Mouse (Mus musculus): ENCODE results near the gene Fars2.

Gene Fars2

DNA sequence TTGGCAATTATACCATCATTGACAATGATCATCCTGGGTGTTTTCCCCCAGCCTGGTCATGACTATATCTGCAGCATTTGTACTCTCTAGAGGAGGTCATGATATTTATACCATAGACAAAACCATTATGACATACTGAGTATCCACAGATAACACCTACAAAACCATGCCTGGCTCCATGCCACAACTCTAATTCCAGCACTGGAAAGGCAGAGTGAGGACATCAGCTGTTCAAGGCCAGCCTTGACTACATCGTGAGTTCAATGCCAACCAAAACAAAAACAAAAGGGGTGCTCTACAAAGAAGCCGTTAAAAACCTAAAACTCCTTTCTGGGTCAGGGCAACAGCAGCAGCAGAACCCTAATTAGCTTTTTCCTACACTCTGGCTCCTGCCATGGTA lies 392.9 kb downstream of the Fars2 start:
- no peak for DNase-seq (ENCODE audit: low read depth)

DNA sequence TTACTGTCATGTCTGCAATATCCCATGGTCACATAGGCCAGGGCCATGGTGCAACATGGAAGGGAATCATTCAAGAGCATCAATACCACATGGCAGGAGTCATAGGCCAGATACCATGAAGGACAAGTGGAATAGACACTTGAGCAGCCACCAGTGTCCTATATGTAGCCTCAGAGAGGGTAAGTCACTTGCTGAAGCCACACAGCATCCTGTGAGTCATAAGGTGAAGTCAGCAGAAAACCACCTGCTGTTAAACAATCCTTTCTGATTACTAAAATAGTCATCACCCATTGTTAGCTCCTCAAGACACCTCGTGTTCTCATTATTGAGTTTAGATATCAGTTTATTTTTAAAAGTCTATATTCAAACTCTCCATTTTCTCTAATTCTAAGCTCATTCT lies 395.9 kb downstream of the Fars2 start:
- no peak for DNase-seq (ENCODE audit: low read depth)

GRCm38 (mm10) chr13:36518144-36518571 lies 400.9 kb downstream of the Fars2 start:
- no peak for DNase-seq (ENCODE audit: low read depth)

- DNase-seq (ENCODE audit: low read depth), result no peak
Observed at GRCm38 (mm10) chr13:36527761-36528160, 410.5 kb downstream of the Fars2 start.

GRCm38 (mm10) chr13:36528223-36528895 lies 411.1 kb downstream of the Fars2 start:
- no peak for DNase-seq (ENCODE audit: low read depth)

GRCm38 (mm10) chr13:36529467-36530039 lies 412.3 kb downstream of the Fars2 start:
- no peak for DNase-seq (ENCODE audit: low read depth)

DNA sequence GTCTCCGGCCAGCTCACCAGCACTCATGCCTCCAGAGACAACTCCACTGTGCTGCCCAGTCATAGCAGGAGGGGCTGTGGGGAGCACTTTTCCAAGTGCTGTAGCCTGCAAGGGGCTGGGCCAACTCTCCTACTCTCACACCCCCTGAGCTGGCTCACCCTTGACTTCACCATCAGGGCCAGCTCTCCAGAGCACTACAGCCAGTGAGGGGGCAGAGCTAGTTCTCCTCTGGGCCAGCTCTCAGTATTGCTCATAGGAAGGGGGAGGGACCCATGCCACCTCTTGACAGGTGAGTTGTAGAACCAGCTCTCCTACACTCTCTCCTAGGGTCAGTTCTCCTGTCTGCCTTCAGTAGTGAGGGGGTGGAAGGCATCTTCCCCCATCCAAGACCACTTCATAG lies 413.6 kb downstream of the Fars2 start:
- DNase-seq (ENCODE audit: low read depth), result no peak

DNA sequence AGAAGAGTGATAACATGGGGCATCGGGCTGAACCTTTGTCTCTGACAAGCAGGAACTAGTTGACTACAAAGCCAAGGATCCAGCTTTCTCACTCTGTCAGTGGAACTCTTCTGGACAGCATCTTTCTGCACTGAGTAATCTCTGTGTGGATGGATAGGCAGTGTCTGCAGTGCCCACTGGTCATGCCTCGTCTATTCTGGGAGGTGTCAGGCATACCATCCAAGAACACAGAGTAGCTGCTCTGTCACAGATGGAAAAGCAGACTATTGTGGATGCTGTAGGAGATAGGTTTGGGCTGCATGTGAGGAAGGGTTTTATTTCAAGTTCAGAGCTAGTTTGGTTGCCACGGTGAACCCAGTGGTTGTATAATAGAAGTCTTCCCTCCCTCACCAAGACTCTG lies 414.7 kb downstream of the Fars2 start:
- DNase-seq (ENCODE audit: low read depth), result no peak

DNA sequence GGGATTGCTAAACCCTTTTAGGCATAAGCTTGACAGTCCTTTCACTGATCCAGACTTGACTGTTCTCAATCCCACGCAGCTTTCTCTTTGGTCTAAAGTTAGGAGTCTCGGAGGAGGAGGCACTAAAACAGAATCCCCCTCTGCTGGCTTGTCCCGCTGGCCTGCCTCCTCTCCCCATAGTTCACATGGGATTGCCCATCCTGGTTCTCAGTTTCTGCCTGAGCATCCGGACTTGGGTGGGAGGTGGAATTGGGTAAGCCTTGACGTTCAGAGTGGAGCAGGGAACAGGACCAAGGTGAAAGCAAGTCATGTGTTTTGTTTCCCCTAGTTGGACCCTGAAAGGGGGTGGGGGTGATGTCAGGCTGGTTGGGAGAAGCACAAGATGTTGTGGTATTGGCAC lies 415.9 kb downstream of the Fars2 start:
- no peak for DNase-seq (ENCODE audit: low read depth)

GRCm38 (mm10) chr13:36533518-36533917 lies 416.3 kb downstream of the Fars2 start:
- DNase-seq (ENCODE audit: low read depth), result no peak

DNA sequence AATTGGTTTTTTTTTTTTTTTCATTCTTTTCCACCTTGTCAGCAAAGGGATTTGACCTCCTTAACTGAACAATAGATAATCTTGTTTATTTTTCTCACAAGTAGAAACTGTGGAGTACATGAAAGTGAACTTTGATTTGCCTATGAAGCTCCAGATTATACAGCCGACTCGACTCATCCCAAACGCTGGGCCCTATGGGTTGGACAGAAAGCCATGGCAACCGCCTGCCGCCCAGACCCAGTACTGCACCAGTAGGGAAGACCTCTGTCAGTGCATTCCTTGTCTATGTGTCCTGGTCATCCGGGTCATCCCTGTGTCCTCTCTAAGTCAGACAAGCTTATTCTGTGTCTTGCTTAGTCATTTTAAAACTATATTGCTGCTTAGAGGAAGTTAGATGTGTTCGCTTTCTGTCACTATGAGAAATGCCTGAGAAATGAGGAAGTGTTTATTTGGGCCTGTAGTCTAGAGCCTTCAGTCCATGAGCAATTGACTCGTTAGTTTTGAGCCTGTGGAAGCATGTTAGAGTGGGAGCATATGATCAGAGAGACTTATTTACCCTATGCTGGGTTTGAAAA lies 416.8 kb downstream of the Fars2 start:
- no peak for DNase-seq (ENCODE audit: low read depth)

DNA sequence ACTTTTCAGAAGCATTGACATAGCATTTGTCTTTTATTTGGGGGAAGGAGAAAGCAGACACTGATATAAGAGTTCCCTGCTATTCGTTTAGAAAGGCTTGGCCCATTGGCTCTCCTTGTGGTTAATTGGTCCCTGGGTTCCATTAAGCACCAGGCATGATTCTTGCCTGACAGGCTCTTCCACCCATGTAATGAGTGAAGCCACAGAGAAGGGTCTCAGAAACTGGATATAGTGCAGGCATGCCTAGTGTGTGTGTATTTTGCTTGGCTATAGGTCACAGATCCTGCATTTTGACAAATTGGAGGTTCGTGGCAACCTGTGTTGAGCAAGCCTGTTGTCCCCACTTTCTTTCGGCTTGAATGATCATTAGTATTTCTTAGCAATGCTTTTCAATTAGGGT lies 420.4 kb downstream of the Fars2 start:
- DNase-seq (ENCODE audit: low read depth), result no peak

- no peak for DNase-seq (ENCODE audit: low read depth)
Observed at GRCm38 (mm10) chr13:36538385-36538784, 421.2 kb downstream of the Fars2 start.

GRCm38 (mm10) chr13:36540231-36540630 lies 423.0 kb downstream of the Fars2 start:
- no peak for DNase-seq (ENCODE audit: low read depth)

GRCm38 (mm10) chr13:36541287-36541780 lies 424.1 kb downstream of the Fars2 start:
- no peak for DNase-seq (ENCODE audit: low read depth)

- no peak for DNase-seq (ENCODE audit: low read depth)
Observed at GRCm38 (mm10) chr13:36550694-36551093, 433.5 kb downstream of the Fars2 start.

DNA sequence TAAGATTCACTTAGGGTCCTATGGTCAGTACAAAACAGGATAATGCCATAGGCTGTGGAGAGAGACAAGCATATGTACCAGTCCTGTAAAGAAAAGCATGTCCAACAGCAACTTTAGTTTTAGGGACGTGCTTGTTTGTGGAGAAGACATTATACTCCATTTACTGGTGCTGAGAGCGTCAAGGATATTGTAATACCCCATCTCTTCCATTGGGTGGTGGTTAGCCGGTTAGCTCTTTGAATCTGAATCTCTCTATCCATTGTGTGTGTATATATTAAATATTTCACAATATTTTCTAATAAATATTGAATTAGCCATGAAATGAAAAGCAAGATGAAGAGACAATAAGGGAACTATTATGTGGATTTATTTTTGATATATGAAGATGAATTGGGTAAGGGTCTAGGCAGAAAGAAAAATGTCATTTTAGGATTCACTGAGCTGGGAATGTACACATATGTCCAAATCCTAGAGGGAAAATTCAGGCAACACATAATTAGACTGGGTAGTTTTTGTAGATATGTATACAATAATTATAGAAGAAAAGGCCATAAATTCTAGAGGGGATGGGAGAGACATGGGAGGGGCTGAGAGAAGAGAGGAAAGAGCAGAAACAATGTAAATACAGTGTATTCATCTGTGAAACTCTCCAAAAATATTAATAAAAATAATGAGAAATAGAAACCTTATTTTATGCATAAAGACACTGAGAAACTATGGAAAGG lies 435.5 kb downstream of the Fars2 start:
- no peak for DNase-seq (ENCODE audit: low read depth)

DNA sequence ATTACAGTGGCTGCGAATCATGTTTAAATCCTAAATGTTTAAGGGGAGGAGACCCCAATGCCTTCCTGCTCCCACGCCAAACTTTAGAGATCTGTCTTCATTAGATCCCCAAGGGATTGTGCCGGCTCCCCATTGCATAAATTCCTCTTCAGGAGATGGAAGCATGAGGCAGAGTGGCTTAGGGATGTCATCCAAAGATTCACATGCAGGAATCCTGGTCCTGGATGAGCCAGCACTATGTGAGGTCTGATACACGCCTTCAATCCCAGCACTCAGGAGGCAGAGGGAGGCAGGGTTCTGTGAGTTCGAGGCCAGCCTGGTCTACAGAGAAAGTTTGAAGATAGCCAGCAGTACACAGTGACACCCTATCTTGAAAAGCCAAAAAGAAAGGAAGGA lies 436.0 kb downstream of the Fars2 start:
- no peak for DNase-seq (ENCODE audit: low read depth)

DNA sequence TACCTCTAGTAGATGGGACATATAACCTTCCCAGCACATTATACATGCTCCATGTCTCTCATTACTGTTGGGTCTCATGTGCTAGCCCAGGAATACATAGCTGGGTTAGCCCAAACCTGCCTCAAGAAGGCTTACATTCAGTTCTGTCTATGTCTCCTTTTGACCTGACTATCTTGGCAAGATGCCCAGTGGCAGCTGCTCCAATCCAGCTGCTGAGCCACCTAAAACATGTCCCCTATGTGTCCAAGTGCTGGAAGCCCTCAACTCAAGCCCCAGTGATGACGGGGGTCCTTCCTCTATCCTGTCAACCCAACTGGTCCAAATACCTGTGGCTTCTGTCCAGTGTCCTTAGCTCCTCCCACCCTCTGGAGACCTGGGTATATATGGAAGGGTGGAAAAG lies 437.5 kb downstream of the Fars2 start:
- DNase-seq (ENCODE audit: low read depth), result no peak

DNA sequence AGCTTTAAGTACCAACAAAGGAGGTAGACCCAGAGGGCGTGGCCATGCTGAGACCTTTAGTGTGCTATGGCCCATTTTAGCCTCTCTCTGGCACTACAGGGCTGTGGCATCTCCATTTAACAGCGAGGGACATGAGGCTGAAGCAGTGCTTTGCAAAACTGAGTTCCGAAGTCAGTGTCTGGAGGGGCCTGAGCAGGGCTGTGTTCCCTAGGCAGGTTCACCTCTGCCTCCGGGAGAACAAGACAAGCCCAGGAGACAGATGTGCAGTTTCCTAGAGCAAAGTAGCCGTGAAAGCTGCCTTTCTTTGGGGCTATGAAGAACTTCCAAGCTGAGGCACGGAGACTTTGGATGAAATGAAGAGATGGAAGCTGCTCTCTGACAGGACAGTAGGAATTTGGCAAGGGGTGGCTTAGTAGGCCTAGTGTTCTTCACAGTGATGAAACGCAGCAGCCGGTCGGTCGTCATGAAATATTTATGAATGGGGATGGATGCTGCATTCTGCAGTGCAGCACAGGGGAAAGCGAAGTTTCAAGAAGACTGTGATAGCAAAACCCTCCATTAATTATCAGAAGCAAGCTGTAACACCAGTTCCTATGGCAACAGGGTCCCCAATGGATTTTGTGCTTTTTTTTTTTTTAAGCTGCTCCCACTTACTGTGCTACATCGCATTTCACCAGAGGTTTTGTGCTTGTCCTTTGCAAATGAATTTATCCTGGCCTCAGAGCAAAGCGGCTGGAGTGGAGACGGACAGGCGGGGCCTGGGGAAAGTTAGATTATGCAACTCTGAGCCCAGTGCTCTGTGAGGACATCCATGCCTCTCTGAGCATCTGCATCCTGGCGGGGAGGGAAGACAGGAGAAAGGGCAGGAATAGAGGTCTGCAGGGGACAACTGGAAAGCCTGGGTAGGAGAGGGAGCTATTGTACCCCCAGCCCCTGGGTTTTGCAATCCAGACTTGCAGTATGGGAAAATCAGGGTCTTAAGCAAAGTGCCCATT lies 445.5 kb downstream of the Fars2 start:
- DNase-seq (ENCODE audit: low read depth), result no peak

DNA sequence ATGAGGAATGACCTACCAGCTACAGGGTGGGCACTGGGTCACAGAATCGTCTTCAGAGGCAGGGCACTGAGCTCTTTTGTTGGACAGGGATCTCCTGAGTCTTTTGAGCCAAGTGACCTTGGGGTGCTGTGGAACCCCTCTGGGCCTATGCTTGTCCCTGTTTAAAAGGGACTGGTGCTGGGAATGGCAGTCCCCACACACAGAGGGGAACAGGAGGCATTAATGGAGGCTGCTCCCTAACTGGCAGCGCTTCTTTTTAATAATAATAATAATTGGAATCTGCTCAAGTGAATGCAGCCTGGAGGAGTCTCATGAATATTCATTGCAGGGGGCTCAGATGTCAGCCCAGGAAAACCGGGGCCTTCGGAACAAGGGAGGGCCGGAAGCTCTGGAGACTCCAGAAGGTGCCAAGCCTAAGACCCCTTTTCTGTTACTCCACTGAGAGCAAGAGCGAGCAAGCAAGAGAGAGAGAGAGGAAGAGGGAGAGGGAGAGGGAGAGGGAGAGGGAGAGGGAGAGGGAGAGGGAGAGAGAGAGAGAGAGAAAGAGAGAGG lies 447.6 kb downstream of the Fars2 start:
- no peak for DNase-seq (ENCODE audit: low read depth)
